Mouse (Mus musculus) cerebellum, adult 18-20 months (tissue): ENCODE measurements around the gene Art3.
"Not testable (repeated sequence)": the region's sequence is repeated elsewhere in the genome, so short reads cannot be mapped to it uniquely, and the experiment has no call there.

Source experiments
- DNase-seq, 2 experiments: peaks; one replicate each; pipeline ENCODE4 v3.0.0; 2021

Art3 gene

GRCm38 (mm10) chr5:92340606-92341005 is 9.0 kb downstream of the Art3 start:
- no peak for DNase-seq

DNA sequence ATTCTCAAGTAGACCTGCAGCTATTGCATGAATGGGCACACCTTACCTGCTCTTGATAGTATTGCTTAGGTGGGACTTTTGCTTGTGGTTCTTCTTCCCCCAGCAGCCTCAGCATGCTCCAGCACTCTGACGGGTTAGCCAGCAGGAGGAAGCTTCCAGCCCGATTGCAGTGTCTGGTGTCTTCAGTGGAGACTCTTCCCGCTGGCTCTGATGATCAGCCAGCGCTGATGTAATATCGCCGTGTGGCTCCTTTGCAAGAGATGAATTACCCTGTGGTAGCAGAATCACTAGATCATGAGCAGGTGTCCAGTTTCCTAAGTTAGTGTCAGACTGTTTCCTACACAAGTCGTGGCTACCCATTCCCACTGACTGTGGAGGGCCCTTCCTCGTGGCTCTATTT is 13.4 kb downstream of the Art3 start:
- no peak for DNase-seq

DNA sequence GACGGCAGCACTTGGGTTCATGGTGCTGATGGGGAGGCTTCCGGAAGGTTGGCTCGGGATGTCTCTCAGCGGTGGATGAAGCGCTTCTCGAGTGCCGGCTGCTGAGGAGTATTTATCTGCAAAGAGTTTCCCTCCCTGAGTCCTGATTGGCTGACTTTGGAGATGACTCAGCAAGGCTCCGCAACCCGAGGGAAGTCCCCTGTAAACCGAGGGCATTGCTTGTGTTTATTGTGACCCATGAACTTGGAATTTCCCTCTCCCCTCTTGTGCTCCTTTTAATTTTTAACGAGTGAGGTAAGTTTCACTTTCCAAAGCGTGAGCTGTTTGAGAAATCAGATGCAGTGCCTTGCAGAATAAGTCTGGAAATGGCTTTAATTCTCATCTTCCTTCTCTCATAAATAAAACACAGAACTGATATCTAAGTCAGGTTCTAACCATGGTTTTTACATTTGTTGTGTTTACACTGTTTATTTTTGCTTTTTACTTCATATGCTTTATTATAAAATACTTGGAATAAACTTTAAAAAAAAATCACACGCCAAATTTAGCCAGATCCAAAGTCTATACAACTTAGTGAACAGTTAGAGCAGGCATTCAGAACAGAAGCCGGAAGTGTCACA is 17.3 kb downstream of the Art3 start, which contains the start of gene Cxcl10:
Cxcl10 (minus strand) TSS at position 96 of the 620 bp plus-strand sequence.
- DNase-seq = peak in 1 of 2 experiments; percentile 32

DNA sequence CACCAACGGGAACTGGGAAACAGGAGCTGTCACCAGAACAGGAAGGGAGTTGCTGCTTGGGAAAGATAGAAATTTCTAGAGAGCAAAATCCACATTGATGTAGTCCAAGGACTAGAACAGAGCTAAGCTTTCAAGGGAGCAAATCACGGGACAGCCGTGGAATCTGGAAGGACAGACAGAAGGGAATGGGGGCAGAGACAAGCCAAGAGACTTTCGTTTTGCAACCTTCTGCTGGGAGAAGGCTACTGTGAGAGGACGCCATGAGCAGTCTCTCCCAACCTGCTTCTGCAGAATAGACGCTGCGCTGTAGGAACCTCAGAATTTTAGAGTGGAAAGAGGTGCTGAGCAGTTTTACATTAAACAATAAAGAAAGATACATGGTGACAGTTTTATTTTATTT is 18.1 kb downstream of the Art3 start:
- DNase-seq = no peak

GRCm38 (mm10) chr5:92352716-92353115 is 21.1 kb downstream of the Art3 start:
- DNase-seq = not testable (repeated sequence)

- DNase-seq = peak in 1 of 2 experiments; percentile 24
Measured at GRCm38 (mm10) chr5:92353517-92353916, 21.9 kb downstream of the Art3 start.

- no peak for DNase-seq
Measured at GRCm38 (mm10) chr5:92358033-92358432, 26.4 kb downstream of the Art3 start.

DNA sequence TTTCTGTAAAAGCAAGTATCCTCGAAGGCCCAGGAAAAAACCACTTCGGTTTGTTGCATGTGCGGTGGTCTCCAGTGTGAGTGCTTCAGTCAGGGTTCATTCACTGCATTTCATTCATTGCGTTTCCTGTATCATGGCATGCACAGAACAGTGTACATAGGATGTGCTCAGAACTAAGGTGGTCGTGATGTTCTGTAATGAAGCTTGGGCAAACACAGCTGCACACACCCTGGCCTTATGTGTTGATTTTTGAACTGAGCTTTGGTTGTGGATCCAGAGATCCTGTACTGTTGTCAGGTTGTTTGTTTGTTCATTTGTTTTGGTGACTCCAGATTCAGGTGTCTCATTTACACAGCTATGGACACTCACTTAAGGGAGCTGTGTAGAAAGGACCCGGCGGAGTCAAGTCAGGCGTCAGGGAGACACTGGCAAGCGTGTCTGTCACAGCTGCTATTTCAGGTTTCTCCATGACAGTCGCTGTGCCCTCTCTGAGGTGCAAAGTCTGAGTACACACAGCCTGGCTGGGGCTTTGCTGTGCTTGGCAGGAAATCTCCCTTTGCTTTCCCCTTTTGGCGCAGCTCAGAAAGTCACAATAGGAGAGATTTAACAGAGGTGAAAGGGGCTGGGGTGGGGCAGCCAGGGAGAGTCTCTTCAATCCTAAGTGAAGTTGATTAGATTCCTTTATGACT is 27.3 kb downstream of the Art3 start:
- no peak for DNase-seq

DNA sequence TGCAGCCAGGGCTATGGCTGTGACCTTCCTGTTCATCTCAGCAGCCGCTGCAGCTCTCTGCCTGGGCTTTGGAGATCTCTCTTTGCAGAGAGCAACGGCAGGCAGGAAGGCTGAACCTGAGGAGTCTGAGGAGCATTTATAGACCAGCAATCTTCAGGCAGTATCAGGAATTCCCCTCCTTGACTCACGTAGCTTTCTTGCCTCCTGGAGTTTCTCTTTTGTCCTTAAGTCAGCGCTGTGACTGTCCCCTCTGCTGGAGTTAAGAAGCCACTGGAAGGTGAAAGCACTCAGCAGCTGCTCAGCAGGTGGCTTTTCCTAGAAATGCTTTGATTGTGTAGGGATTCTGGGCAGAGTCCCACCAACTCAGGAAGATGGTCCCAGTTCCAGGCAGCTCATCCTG is 31.6 kb downstream of the Art3 start:
- DNase-seq = no peak

DNA sequence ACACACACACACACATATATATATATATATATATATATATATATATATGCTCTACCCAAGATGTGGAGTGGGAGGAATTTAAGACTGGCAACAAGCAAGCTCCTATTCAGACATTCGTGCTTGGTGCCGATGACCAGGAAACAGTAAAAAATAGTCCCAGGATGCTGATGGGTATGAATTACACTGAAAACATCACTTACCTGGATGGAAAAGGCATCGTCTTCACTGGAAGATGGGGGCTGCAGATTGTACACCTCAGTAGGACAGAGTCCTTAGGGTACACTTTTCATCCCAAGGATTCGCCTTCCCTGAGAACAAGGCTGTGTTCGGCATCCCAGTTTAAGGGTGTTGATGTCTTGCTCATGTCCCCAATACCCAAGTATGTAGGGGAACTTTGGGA is 32.4 kb downstream of the Art3 start:
- DNase-seq = no peak

- peak; percentile 52 to 55 for DNase-seq
Measured at GRCm38 (mm10) chr5:92365146-92365705, 33.6 kb downstream of the Art3 start.

- no peak for DNase-seq
Measured at GRCm38 (mm10) chr5:92366565-92366964, 34.9 kb downstream of the Art3 start.

DNA sequence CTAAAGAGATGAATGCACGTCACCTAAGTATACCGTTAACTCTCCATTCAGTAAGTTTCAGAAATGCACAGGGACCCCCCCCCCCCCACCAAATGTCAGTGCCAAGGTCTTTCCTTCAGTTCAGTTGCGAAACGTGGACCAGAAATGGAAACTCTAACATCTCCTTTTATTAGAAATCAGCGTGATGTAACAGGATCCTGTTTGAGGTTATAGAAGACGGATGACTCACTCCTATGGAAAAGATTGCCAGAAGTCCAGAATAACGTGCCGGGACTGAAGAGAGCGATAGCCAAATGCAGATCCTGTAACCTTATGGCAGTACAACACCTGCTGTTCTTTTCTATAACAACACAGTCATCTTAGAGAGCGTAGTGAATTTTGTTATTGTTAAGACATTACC is 36.8 kb downstream of the Art3 start:
- DNase-seq = peak; percentile 58 to 69

DNA sequence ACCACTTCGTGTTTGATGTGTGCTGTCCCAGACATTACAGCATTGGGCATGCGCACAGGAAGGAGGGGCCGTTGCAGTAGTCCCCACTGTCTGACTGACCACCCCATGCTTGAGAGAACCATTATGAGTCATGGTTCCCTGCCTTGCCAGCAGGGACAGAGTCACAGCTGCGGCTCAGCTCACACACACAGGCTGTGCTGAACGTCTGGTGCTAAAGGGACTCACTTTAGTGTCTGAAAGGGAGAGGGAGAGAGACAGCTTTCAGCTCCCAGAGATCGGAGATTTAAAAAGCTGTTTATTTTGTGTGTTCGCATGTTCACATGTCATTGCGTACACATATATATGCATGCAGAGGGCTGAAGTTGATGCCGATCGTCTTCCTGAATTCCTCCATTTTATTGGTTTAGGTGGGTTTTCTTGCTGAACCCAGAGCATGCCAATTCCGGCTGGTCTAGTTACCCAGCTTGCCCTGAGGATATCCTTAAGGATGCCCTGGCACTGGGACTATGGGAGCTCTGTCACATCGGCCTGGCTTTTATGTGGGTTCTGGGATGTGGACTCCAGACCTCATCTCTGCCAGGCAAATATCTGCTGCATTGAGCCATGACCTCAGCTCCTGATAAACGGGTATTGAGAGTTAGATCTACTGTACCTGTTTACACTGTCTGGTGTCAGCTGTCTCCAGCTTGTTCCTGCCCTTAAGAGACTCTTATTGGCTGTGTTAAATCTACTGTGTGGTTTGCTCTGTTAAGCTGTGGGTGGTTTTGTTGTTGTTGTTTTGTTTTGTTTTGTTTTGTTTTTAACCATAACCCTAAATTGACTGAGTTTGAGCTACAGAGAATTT is 37.7 kb downstream of the Art3 start:
- peak; percentile 71 to 77 for DNase-seq

DNA sequence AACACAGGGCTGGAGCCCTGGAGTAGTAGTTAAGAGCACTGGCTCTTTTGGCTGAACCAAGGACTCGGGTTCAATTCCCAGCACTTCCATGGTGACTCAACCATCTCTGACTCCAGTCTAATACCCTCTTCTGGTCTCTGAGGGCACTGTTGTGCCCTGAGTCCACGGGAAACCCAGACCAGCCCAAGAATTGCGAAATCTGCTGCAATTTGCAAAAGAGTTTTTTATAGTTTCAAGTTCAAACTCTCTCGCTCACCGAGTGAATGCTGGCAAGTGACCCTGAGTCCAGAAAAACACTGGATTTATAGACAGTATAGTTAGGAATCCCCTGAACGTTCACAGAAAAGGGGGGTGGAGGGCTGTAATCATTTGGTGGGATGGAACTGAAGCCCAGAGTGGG is 38.8 kb downstream of the Art3 start:
- DNase-seq = no peak

- DNase-seq = no peak
Measured at GRCm38 (mm10) chr5:92370891-92371290, 39.3 kb downstream of the Art3 start.

DNA sequence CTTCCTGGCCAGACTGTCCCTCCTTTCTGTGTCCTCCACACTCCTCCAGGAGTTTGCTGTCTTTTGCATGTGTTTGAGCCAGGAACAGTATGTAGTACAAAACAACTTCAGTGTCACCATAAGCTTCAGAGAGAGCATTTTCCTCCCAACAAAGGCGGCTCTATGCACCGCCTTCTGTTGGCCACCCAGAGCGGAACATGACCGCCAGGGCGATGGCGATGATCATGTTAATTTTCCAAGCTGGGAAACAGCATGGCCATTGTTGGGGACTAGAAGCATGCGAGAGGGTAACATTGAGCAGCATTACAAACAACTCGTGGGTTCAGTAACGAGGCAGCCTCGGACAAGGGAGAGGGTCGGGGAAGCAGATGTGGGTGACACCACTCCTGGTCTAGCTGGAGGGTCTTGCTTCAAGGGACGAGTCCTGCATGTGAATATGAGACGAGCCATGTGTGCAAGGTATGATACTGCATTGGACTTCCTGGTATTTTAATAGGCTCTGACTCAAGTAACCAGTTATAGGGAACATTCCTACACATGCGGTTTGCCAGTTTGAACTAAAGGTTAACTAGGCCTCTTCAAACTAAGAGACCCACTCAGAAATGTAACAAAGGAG is 39.8 kb downstream of the Art3 start:
- DNase-seq = no peak

DNA sequence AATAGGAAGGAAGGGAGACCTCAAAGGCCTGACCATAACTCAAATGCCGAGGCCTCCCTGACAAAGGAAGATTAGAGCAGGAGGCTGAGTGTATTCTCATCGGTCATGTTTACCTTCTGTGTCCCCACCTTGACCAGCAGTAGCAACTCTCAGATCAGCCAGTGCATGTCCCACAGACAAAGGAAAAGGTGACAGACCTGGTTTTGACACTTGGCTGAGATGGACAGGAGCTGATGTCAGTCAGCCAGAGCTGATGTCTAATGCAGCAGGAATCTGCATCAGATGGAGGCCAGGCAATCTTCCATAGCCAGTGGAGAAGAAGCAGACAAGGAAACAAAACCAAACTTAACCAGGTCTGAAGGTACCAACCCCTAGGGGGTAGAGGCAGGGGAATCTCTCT is 41.0 kb downstream of the Art3 start:
- DNase-seq = no peak

GRCm38 (mm10) chr5:92374721-92375142 is 43.1 kb downstream of the Art3 start:
- DNase-seq = peak; percentile 48 to 57

GRCm38 (mm10) chr5:92375368-92375767 is 43.7 kb downstream of the Art3 start:
- no peak for DNase-seq

DNA sequence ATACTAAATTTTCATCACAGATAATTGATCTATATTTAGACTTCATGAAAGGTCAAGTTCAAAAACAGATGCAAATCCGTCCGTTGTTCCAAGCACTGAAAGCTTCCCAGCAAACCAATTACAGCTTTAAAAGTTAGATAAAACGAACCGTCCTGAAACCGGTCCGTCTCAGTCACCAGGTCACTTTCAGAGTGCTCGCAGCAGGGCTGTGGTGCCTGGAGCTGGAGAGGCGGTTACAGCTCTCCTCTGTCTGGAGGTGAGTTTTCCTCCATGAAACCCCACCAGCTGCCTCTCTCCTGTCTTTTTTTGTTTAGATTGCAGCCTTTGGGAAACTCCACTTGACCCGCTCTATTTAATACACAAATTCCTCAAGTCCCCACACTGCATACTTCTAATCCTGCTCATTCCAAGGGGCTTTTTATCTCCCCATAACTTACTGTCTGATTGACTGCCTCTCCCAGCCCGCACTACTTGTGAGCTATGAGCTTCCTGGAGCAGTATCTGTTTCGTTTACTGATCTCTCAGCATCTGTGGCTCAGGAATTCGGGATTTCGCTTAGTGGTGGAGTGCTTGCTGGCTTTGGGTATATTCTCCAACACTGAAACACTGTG is 45.3 kb downstream of the Art3 start:
- no peak for DNase-seq

DNA sequence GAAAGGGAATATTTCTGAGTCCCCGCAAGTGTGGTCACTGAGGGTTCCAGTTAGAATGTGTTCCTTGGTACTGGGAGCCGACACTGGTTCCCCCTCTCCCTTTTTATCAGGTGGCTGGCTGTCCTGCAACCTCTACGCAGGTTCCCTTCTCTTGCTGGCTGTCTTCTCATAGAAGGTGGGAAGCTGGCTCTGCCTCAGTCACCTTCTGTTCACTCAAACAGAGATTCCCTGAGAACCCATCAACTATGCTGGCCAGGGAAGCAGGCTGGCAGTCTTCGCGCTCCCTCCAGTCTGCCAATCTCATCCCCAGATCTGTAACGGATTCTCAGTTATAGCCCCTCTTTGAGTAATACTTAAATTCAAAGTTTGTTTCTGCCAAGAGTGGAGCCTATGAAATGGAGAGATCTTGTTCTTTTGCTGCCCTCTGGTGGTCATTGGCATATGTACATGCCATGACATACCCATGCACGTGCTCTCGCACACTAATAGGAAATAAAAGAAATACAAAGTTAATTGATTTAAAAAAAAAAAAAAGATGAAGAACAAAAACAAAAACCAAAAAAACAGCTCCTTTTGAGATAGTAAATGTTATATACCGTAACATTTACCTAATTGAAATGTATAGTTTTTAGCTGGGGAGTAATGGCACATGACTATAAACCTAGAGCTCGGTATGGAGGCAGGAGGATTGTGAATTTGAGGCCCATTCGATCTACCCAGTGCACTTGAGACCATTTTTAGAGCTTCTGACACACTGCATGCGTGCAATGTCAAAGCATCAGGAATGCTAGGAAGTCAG is 50.1 kb downstream of the Art3 start:
- DNase-seq = peak; percentile 79 to 83
